ENCODE assay signal across 10 mouse cellular contexts in genomic region chr1:170188601-170189000, GRCm38 (mm10). TPM values are rescaled to one million over a fixed set of nuclear protein-coding genes. Genes with fewer than 3 reads are reported as not detected.
A peak's percentile ranks its signal among the peaks of the same experiment; 100 is the strongest.
DNase-seq lines count a peak whose midpoint lies in the region; ATAC-seq and TF ChIP-seq lines count a peak whose summit lies in the region.
"Had no signal": no experiment of that assay in that cellular context is flagged by ENCODE, and none has a peak within 500 bp of the region (broad histone marks: within the 10 kb centered on the region; RNA-seq: fewer than 3 reads in every experiment).

No protein-coding gene starts in this region.

- H3K9me3 ChIP-seq in stomach, postnatal 0 days (ENCODE audit: control insufficient read depth, low read length), result no peaks in the 10 kb centered on the region
- no peaks in the 10 kb centered on the region for H3K9me3 ChIP-seq in limb, embryonic 10.5 days (replicated peaks)
- H3K9me3 ChIP-seq: embryonic facial prominence, embryonic 12.5 days had no signal

- H3K9ac ChIP-seq in stomach, postnatal 0 days (ENCODE audit: low read length), result no peak overlapping the region
- H3K9ac ChIP-seq: embryonic facial prominence, embryonic 12.5 days had no signal

- H3K4me1 ChIP-seq in lung, adult 2 months (ENCODE audit: control insufficient read depth, insufficient read depth, low read length), result no peaks in the 10 kb centered on the region; the same call in 1 of the 2 replicates
- H3K4me1 ChIP-seq in stomach, postnatal 0 days (replicated peaks; ENCODE audit: control insufficient read depth, insufficient read depth), result no peaks in the 10 kb centered on the region
- no peaks in the 10 kb centered on the region for H3K4me1 ChIP-seq in limb, embryonic 10.5 days
- H3K4me1 ChIP-seq: embryonic facial prominence, embryonic 12.5 days had no signal

- H3K4me2 ChIP-seq in stomach, postnatal 0 days (replicated peaks; ENCODE audit: low read depth), result no peak overlapping the region
- H3K4me2 ChIP-seq: embryonic facial prominence, embryonic 12.5 days had no signal

- peak; percentile 87 for ATAC-seq in stomach, postnatal 0 days (ENCODE audit: low FRiP score, low TSS enrichment)

- no peak for TF ChIP-seq CTCF in lung, adult 2 months (IDR thresholded peaks at IDR 0.05; ENCODE audit: insufficient read depth, low read length)
- TF ChIP-seq CTCF in stomach, postnatal 0 days (IDR thresholded peaks at IDR 0.05; ENCODE audit: low read depth), result no peak

- no peak overlapping the region for H3K4me3 ChIP-seq in lung, adult 2 months (replicated peaks; ENCODE audit: extremely low read depth, low read depth, low read length)
- no peak overlapping the region for H3K4me3 ChIP-seq in stomach, postnatal 0 days (ENCODE audit: low read depth, low read length)
- H3K4me3 ChIP-seq in limb, embryonic 10.5 days, result no peak overlapping the region
- H3K4me3 ChIP-seq: embryonic facial prominence, embryonic 12.5 days had no signal

- H3K27ac ChIP-seq in stomach, postnatal 0 days (replicated peaks), result no peak overlapping the region
- H3K27ac ChIP-seq in limb, embryonic 10.5 days, result no peak overlapping the region
- H3K27ac ChIP-seq: embryonic facial prominence, embryonic 12.5 days had no signal

- no peaks in the 10 kb centered on the region for H3K27me3 ChIP-seq in stomach, postnatal 0 days (ENCODE audit: control insufficient read depth, insufficient read depth, low read length)
- no peaks in the 10 kb centered on the region for H3K27me3 ChIP-seq in limb, embryonic 10.5 days (ENCODE audit: low read depth, poor library complexity, severe bottlenecking)
- H3K27me3 ChIP-seq: embryonic facial prominence, embryonic 12.5 days had no signal

- TF ChIP-seq EP300 in stomach, postnatal 0 days (optimal IDR thresholded peaks at IDR 0.05), result no peak

- no peak for TF ChIP-seq POLR2A in lung, adult 2 months (IDR thresholded peaks at IDR 0.05; ENCODE audit: borderline replicate concordance, extremely low read depth, low read depth, low read length)

- DNase-seq in lung, adult 18-20 months, result peak; percentile 60 to 67
- no peak for DNase-seq in lung, adult 2 months
- peak; percentile 60 for DNase-seq in adrenal gland, postnatal 25 days
- peak; percentile 72 to 85 for DNase-seq in heart, adult 9 months (ENCODE audit: low spot score in 2 of 2)
- DNase-seq in stomach, postnatal 0 days (ENCODE audit: low spot score), result peak; percentile 54
- DNase-seq in spleen, postnatal 14 days (ENCODE audit: low spot score in 2 of 2), result no peak
- DNase-seq in cerebellum, adult 9-11 months, result no peak
- no peak for DNase-seq in limb, embryonic 10.5 days (ENCODE audit: low spot score)

- no peaks in the 10 kb centered on the region; the same call in 1 of the 2 replicates for H3K36me3 ChIP-seq in stomach, postnatal 0 days (ENCODE audit: control insufficient read depth, insufficient read depth, low read length)
- peaks cover 23% of the 10 kb centered on the region for H3K36me3 ChIP-seq in limb, embryonic 10.5 days

- 46% methylated on average over 11 of the region's 11 CpGs for WGBS in lung, adult 2 months
- WGBS in stomach, postnatal 0 days, result 56% methylated on average over 11 of the region's 11 CpGs
- 84% methylated on average over 11 of the region's 11 CpGs for WGBS in limb, embryonic 10.5 days

RNA-seq across cellular contexts. Expression of gene Uap1, which starts 13.8 kb away (rescaled TPM):
- 17.2 and 19.4 TPM in 2 replicates for polyA plus RNA-seq in lung, adult 2 months (2012; rRNA removed)
- total RNA-seq in adrenal gland, postnatal 25 days (2021), result 45.6 and 47.1 TPM in 2 replicates
- polyA plus RNA-seq in stomach, postnatal 0 days (2015; fragmentation: Nextera tagmentation; extraction: Ambion mirVana), result 65.0 and 66.3 TPM in 2 replicates
- polyA plus RNA-seq in limb, embryonic 10.5 days (2016; fragmentation: Nextera tagmentation; extraction: Ambion mirVana), result 54.0 and 57.7 TPM in 2 replicates

RNA-seq across cellular contexts. Expression of gene Uhmk1, which starts 26.6 kb away (rescaled TPM):
- 13.0 and 18.3 TPM in 2 replicates for polyA plus RNA-seq in lung, adult 2 months (2012; rRNA removed)
- 65.0 and 68.4 TPM in 2 replicates for total RNA-seq in adrenal gland, postnatal 25 days (2021)
- 4.1 TPM in 2 replicates for polyA plus RNA-seq in stomach, postnatal 0 days (2015; fragmentation: Nextera tagmentation; extraction: Ambion mirVana)
- 8.9 and 9.5 TPM in 2 replicates for polyA plus RNA-seq in limb, embryonic 10.5 days (2016; fragmentation: Nextera tagmentation; extraction: Ambion mirVana)

RNA-seq across cellular contexts. Expression of gene Sh2d1b2, which starts 43.9 kb away (rescaled TPM):
- 0.23 TPM in 1 of 2 replicates, not detected in the other for polyA plus RNA-seq in lung, adult 2 months (2012; rRNA removed)
- total RNA-seq in adrenal gland, postnatal 25 days (2021), result not detected in 2 replicates
- not detected in 2 replicates for polyA plus RNA-seq in stomach, postnatal 0 days (2015; fragmentation: Nextera tagmentation; extraction: Ambion mirVana)
- 0.11 TPM in 1 of 2 replicates, not detected in the other for polyA plus RNA-seq in limb, embryonic 10.5 days (2016; fragmentation: Nextera tagmentation; extraction: Ambion mirVana)
- polyA plus RNA-seq: embryonic facial prominence, embryonic 12.5 days; liver, embryonic 16.5 days had no signal

Comparison
In these comparisons a context has a peak if more than half of its experiments do, and no peak if none do; other contexts are left out.
1. DNase-seq: peak in lung, adult 18-20 months (2 of 2), adrenal gland, postnatal 25 days (single experiment), heart, adult 9 months (2 of 2) and stomach, postnatal 0 days (single experiment); none in lung, adult 2 months (single experiment), spleen, postnatal 14 days (0 of 2), cerebellum, adult 9-11 months (single experiment) and limb, embryonic 10.5 days (single experiment).